Mouse (Mus musculus) heart, postnatal 4 days (tissue): Measurements from ENCODE around the gene Akip1. TPM values are rescaled to one million over a fixed set of nuclear protein-coding genes. Genes with fewer than 3 reads are reported as not detected.

Experiments
- DNase-seq: peaks from one replicate; pipeline ENCODE4 v3.0.0; 2021
- total RNA-seq, 2 experiments: library from RNA; stranded (reverse); gene quantifications; 2 replicates each; pipeline ENCODE4 v1.2.3; 2021

The Akip1 gene
- total RNA-seq, 2 experiments from 2014 or later, result 22.8 to 25.2 TPM

- DNase-seq, result peak; percentile 55
These were observed 5.5 kb downstream of the Akip1 start for GRCm38 (mm10) chr7:109708961-109709382.

- DNase-seq, result no peak
These were observed 6.6 kb downstream of the Akip1 start for GRCm38 (mm10) chr7:109710069-109710468.

GRCm38 (mm10) chr7:109712198-109712597 lies 8.7 kb downstream of the Akip1 start:
- no peak for DNase-seq

GRCm38 (mm10) chr7:109713434-109713982 lies 10.0 kb downstream of the Akip1 start:
- DNase-seq, result no peak

- DNase-seq, result peak; percentile 52
These were observed 15.8 kb downstream of the Akip1 start for GRCm38 (mm10) chr7:109719286-109719685.

- DNase-seq, result no peak
These were observed 19.1 kb downstream of the Akip1 start for GRCm38 (mm10) chr7:109722618-109723017.

GRCm38 (mm10) chr7:109723114-109723513 lies 19.6 kb downstream of the Akip1 start:
- DNase-seq, result no peak

- DNase-seq, result no peak
These were observed 20.2 kb downstream of the Akip1 start, which contains the start of gene BC051019 for GRCm38 (mm10) chr7:109723697-109724096. TSS of gene BC051019 (minus strand) at chr7:109723850.

- DNase-seq, result no peak
These were observed 28.1 kb downstream of the Akip1 start, which contains the start of gene Ascl3 for GRCm38 (mm10) chr7:109731626-109732025. TSS of gene Ascl3 (minus strand) at chr7:109731726.

- DNase-seq, result no peak
These were observed 31.3 kb downstream of the Akip1 start for GRCm38 (mm10) chr7:109734806-109735205.

GRCm38 (mm10) chr7:109739822-109740370 lies 36.4 kb downstream of the Akip1 start:
- no peak for DNase-seq

- no peak for DNase-seq
These were observed 37.6 kb downstream of the Akip1 start for GRCm38 (mm10) chr7:109741060-109741459.

- no peak for DNase-seq
These were observed 38.2 kb downstream of the Akip1 start for GRCm38 (mm10) chr7:109741703-109742102.

- no peak for DNase-seq
These were observed 44.3 kb downstream of the Akip1 start for GRCm38 (mm10) chr7:109747747-109748146.

- no peak for DNase-seq
These were observed 48.0 kb downstream of the Akip1 start for GRCm38 (mm10) chr7:109751427-109752007.

GRCm38 (mm10) chr7:109752008-109752925 lies 48.8 kb downstream of the Akip1 start, which contains the start of gene Tmem9b:
TSS of gene Tmem9b (minus strand) at chr7:109752875.
- DNase-seq, result peak; percentile 82

- no peak for DNase-seq
These were observed 50.5 kb downstream of the Akip1 start for GRCm38 (mm10) chr7:109754034-109754433.

- no peak for DNase-seq
These were observed 52.8 kb downstream of the Akip1 start for GRCm38 (mm10) chr7:109756291-109756690.
